Mouse (Mus musculus) brain, adult 2 months (tissue): Measurements from ENCODE around the gene Zfr.
"Not testable (repeated sequence)": the region's sequence is repeated elsewhere in the genome, so short reads cannot be mapped to it uniquely, and the experiment has no call there.

Source experiments
- DNase-seq: peaks from one replicate; pipeline ENCODE4 v3.0.0; 2011; ENCODE audit warnings: low read depth, low spot score

Zfr gene

GRCm38 (mm10) chr15:12104827-12105226, 12.8 kb upstream of the Zfr start:
- no peak for DNase-seq

GRCm38 (mm10) chr15:12106430-12106829, 11.2 kb upstream of the Zfr start:
- peak; percentile 90 for DNase-seq

- peak; percentile 30 for DNase-seq
Observed at GRCm38 (mm10) chr15:12108200-12108599, 9.4 kb upstream of the Zfr start.

GRCm38 (mm10) chr15:12108922-12109321, 8.7 kb upstream of the Zfr start:
- DNase-seq, result not testable (repeated sequence)

- peak; percentile 66 for DNase-seq
Observed at GRCm38 (mm10) chr15:12111232-12111631, 6.4 kb upstream of the Zfr start.

- DNase-seq, result peak; percentile 78
Observed at GRCm38 (mm10) chr15:12113411-12113810, 4.2 kb upstream of the Zfr start.

- DNase-seq, result no peak
Observed at GRCm38 (mm10) chr15:12114546-12114945, 3.1 kb upstream of the Zfr start.

- DNase-seq, result peak; percentile 37
Observed at GRCm38 (mm10) chr15:12115722-12116230, 1.9 kb upstream of the Zfr start.

GRCm38 (mm10) chr15:12118093-12118431, 431 bp downstream of the Zfr start:
- DNase-seq, result no peak

GRCm38 (mm10) chr15:12118432-12119128, 949 bp downstream of the Zfr start:
- DNase-seq, result peak; percentile 46

- DNase-seq, result no peak
Observed at GRCm38 (mm10) chr15:12119129-12119466, 1.5 kb downstream of the Zfr start.

- peak; percentile 41 for DNase-seq
Observed at GRCm38 (mm10) chr15:12124913-12125312, 7.3 kb downstream of the Zfr start.

GRCm38 (mm10) chr15:12130871-12131270, 13.2 kb downstream of the Zfr start:
- DNase-seq, result not testable (repeated sequence)

GRCm38 (mm10) chr15:12134546-12134945, 16.9 kb downstream of the Zfr start:
- peak; percentile 31 for DNase-seq

- DNase-seq, result peak; percentile 76
Observed at GRCm38 (mm10) chr15:12135368-12135767, 17.7 kb downstream of the Zfr start.

- peak; percentile 17 for DNase-seq
Observed at GRCm38 (mm10) chr15:12136371-12136770, 18.7 kb downstream of the Zfr start.

GRCm38 (mm10) chr15:12140985-12141729, 23.5 kb downstream of the Zfr start:
- no peak for DNase-seq

GRCm38 (mm10) chr15:12147423-12147822, 29.8 kb downstream of the Zfr start:
- DNase-seq, result no peak

- DNase-seq, result peak; percentile 80
Observed at GRCm38 (mm10) chr15:12149501-12149900, 31.9 kb downstream of the Zfr start.

GRCm38 (mm10) chr15:12153747-12154146, 36.1 kb downstream of the Zfr start:
- peak; percentile 79 for DNase-seq

GRCm38 (mm10) chr15:12178126-12178525, 60.5 kb downstream of the Zfr start:
- peak; percentile 17 for DNase-seq

- not testable (repeated sequence) for DNase-seq
Observed at GRCm38 (mm10) chr15:12181181-12181805, 63.7 kb downstream of the Zfr start.
